Mouse (Mus musculus) olfactory bulb, adult 2 months (tissue): ENCODE data around the gene Mgat4a. TPM values are rescaled to one million over a fixed set of nuclear protein-coding genes. Genes with fewer than 3 reads are reported as not detected.

ENCODE experiments used
- H3K27ac ChIP-seq: fragments of 200-500 bp; 2 replicates; pipeline ENCODE4 v1.5.1; 2012; ENCODE audit warnings: low read depth, low read length; ENCODE audit not compliant: insufficient read depth
- H3K4me1 ChIP-seq: fragments of 200-500 bp; 2 replicates; pipeline ENCODE4 v1.6.1; 2012; ENCODE audit warnings: low read length; ENCODE audit not compliant: control insufficient read depth, insufficient read depth
- H3K4me3 ChIP-seq: fragments of 200-500 bp; 2 replicates; pipeline ENCODE4 v1.5.1; 2012; ENCODE audit warnings: mild to moderate bottlenecking, low read depth, low read length, moderate library complexity; ENCODE audit not compliant: insufficient read depth
- CTCF ChIP-seq: fragments of 200-500 bp; IDR thresholded peaks from 2 replicates; pipeline ENCODE4 v1.5.1; 2012; ENCODE audit warnings: low read depth, mild to moderate bottlenecking, low read length, moderate library complexity; ENCODE audit not compliant: insufficient read depth
- POLR2A ChIP-seq: fragments of 200-500 bp; IDR thresholded peaks from 2 replicates; pipeline ENCODE4 v1.6.1; 2012; ENCODE audit warnings: mild to moderate bottlenecking, low read depth, low read length, moderate library complexity; ENCODE audit not compliant: insufficient read depth
- WGBS: fragments of 180-500 bp; shearing (Covaris S2); methylation state at CpG from one replicate; pipeline ENCODE4 v1.1.7; 2018; 5-methylcytosine and 5-hydroxymethylcytosine counted together
- polyA plus RNA-seq: library from polyadenylated mRNA; stranded (reverse); fragments of >200 nt; gene quantifications from 2 replicates; pipeline ENCODE4 v1.2.4, GENCODE M21; 2012; ENCODE audit warnings: low replicate concordance; ENCODE audit not compliant: missing spikeins, insufficient read depth, insufficient read length

Gene Mgat4a
- polyA plus RNA-seq, 1 experiment, result not detected

DNA sequence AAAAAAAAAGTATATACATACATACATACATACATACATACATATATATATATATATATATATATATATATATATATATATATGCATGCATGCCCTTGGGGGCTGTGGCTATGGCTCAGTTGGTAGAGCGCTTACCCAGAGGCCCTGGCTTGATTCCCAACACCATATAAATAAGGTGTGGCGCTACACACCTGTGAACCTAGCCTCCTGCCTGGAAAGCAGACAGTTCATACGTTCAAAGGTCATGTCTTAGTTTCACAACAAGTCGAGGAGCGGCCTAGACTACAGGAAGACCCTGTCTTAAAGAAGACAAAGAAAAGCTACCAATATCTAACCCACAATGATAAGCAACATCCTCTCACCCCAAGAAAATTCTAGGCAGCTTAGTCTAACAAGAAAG lies 18.7 kb downstream of the Mgat4a start:
- Histone ChIP-seq H3K4me1 (no peaks in the 10 kb centered on the region; the same call in 1 of the 2 replicates), H3K27ac (no peak overlapping the region), H3K4me3 (no peak overlapping the region)
- TF ChIP-seq CTCF (no peak), POLR2A (no peak)
- 94% methylated on average over 5 of the region's 5 CpGs for WGBS

DNA sequence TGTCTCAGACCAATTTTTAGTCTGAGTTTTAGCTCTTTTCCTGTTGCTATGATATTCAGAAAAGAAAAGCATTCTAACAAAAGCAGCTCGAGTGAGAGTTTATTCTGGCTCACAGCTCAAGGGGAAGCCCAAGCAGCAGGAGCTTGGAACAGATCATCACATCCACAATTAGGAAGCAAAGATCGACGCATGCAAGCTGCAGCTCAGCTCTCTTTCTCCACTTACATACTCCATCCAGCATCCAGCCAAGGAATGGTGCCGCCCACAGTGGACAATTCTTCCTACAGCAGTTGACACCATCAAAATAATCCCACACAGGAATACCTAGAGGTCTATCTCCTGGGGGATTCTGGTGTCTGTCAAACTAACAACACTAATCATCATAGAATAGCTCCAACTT lies 22.0 kb downstream of the Mgat4a start:
- no peak overlapping the region for H3K27ac ChIP-seq
- TF ChIP-seq CTCF, result no peak
- no peak for TF ChIP-seq POLR2A
- WGBS, result 61% methylated on average over 4 of the region's 4 CpGs

DNA sequence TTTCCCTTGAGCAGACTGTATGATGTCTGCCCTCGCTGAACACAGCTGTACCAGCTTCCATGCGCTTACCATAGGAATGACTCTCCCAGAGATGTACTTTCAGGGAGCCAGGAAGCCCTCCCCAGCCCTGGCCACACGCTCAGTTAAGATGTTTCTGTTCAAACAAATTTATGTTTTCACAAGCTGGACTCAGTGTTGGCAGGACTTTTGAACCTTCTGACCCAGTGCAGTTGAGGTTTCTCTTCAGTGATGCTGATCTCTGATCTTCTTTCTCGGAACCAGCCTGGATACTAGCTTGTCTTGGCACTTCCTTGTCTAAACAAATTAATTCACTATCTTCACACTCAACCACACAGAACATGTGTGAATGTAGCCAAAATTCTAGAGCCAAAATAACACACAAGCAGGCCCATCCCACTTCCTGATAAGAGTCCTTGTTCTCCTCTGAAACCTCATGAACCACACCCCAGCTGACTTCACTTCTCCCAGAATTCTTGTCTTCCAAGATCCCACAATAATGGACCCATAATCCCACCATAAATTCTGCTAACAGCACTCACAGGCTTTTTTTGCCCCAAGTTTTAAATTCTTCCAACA lies 22.6 kb downstream of the Mgat4a start:
- 81% methylated on average over 4 of the region's 4 CpGs for WGBS

More for the DNA sequence above, 22.0 kb downstream of the Mgat4a start:
- no peaks in the 10 kb centered on the region; the same call in 1 of the 2 replicates for H3K4me1 ChIP-seq
- no peak overlapping the region for H3K4me3 ChIP-seq

DNA sequence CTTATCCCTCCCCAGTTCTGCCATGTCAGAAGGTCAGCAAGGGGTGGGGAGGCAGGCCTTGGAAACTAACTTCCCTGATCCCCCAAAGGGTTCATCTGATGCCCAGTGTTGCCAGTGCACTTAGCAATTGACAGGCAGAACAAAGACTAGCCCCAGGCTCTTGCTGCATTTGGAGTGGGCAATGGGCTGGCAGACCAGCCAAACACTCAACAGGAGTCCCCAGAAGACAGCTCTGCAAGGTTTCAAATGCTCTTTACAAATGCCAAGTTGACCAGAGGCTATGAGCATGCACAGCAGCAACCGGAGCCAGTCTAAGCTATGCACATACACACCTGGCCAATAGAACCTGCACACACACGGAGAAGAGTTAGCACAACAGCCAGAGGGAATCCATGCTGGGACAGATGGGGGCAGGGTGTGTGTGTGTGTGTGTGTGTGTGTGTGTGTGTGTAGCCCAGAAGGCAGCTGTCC lies 27.8 kb downstream of the Mgat4a start:
- H3K27ac ChIP-seq, result no peak overlapping the region
- TF ChIP-seq CTCF (no peak), POLR2A (no peak)

More for the DNA sequence above, 22.6 kb downstream of the Mgat4a start:
- TF ChIP-seq CTCF (no peak), POLR2A (no peak)
- Histone ChIP-seq H3K4me3 (no peak overlapping the region), H3K27ac (no peak overlapping the region), H3K4me1 (peaks cover under 1% of the 10 kb centered on the region)

DNA sequence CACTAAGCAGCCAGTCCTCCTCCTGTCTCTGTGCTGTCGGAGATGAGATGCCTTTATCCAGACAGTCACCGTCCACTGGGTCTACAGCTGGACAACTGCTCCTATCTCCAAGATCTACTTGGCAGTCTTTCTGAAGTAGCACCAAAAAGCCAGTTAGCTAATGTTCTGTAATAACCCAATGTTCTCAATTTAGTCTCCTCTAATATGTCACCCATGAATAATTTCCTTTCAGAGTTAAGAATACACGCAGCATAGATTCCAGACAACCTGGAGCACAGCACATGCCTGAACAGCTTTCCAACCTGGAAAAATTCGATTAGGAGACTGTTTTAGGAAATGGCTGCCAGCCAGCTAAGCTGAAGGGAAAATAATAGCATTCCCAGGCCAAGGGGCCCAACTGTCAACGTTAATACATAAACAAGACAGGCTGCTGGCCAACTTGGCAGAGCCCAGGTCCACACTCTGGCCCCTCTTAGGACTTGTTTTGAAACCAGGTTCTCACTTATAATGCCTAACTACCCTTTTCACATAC lies 28.6 kb downstream of the Mgat4a start:
- Histone ChIP-seq H3K4me3 (no peak overlapping the region), H3K4me1 (peaks cover 13% of the 10 kb centered on the region), H3K27ac (no peak overlapping the region; the same call in 1 of the 2 replicates)
- 36% methylated on average over 5 of the region's 5 CpGs for WGBS
- TF ChIP-seq POLR2A (no peak), CTCF (no peak)

More for the DNA sequence above, 27.8 kb downstream of the Mgat4a start:
- no peak overlapping the region for H3K4me3 ChIP-seq
- H3K4me1 ChIP-seq, result peaks cover 13% of the 10 kb centered on the region
- 65% methylated on average over 2 of the region's 2 CpGs for WGBS

DNA sequence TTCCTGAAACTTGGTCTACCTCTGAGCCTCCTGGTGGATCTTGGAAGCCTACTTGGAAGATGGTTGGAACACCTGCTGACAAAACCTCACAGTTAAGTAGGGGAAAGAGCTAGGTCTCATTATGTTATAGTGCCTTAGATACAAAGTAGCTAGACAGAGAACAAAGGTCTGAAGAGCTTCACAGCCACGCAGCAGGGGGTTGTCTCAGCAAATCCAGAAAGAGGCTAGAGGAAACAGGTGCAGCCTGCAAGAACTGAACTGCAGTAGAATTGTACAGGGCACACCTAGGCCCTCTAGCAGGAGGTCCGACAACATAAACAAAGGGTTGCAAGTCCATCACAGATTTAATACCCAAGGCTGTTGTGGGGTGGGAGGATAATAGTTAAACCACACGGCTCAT lies 30.6 kb downstream of the Mgat4a start:
- Histone ChIP-seq H3K27ac (no peak overlapping the region), H3K4me1 (peaks cover 13% of the 10 kb centered on the region), H3K4me3 (no peak overlapping the region)
- 88% methylated on average over 3 of the region's 3 CpGs for WGBS
- no peak for TF ChIP-seq CTCF
- no peak for TF ChIP-seq POLR2A

DNA sequence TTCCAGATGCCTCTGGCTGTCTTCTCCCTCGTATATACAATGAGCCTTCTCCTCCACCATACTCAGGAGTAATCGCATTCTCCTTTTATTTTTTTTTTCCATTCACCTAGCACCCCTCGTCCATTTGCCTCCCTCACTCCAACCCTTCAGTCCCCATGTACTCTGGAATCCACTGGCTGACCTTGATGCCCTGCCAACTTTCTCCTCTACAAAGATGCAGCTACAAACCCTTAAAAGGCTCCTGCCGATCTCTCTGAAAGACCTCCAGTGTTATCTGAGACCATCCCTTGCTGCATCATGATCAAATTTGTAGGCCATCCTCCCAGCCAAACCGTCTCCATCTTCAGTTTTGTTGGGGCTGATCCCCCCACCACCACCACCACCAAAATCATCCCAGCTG lies 31.4 kb downstream of the Mgat4a start:
- WGBS, result 89% methylated on average over 5 of the region's 5 CpGs
- Histone ChIP-seq H3K4me3 (no peak overlapping the region), H3K27ac (no peak overlapping the region), H3K4me1 (peaks cover 14% of the 10 kb centered on the region)
- TF ChIP-seq CTCF, result no peak
- TF ChIP-seq POLR2A, result no peak

DNA sequence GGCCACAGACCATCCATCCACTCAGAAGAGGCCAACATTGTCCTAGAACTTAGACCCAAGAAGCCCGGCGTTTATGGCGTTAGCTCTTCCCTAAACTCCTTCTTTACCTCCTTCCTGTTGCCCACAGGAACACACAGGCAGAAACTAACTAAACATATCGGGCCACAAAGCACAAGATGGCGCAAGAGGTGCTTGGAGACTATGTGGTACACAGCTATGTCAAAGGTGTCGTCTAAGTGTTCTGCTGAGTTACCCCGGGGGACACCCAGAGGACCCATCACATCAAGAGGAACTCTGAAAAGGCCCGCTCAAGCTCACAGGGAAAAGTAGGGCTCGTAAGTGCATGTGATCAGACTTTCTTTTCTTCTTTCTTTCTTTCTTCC lies 35.5 kb downstream of the Mgat4a start:
- peaks cover 9% of the 10 kb centered on the region for H3K4me1 ChIP-seq
- H3K27ac ChIP-seq, result no peak overlapping the region
- TF ChIP-seq POLR2A, result no peak
- no peak for TF ChIP-seq CTCF
- WGBS, result 96% methylated on average over 9 of the region's 9 CpGs
- no peak overlapping the region for H3K4me3 ChIP-seq

DNA sequence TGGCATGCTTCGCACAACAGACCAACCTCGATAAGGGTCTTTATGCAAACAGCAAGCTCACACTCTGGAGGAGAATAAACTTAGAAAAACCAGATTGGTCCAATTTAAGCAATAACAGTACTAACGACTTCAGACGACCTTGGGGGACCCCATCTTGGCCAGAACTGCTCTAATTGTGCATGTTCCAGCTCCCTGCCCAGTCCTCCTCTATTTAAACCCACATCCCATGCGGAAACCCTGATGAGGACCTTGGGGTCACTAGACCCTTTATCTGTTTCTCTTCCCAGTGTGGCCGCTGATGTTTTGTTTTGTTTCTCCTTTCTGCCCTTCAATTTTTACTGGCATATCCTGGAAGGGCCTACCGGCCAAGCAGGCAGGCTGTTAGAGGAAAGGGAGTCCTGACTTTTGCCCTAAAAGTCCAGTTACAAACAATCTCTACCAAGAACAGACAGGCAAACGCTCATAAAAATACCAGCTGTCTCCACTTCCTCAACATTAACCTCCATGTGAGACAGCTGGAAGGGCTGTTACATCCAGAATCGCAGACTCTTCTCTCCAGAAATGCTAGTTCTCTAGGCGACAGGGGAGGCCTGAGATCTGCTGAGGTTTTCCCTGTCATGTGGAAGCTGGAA lies 36.0 kb downstream of the Mgat4a start:
- no peak for TF ChIP-seq CTCF
- no peak for TF ChIP-seq POLR2A
- Histone ChIP-seq H3K4me3 (no peak overlapping the region), H3K4me1 (peaks cover 9% of the 10 kb centered on the region), H3K27ac (no peak overlapping the region)
- WGBS, result 78% methylated on average over 10 of the region's 10 CpGs
